Mouse (Mus musculus) Patski (cell line): ENCODE data around the gene Gas7. TPM values are rescaled to one million over a fixed set of nuclear protein-coding genes. Genes with fewer than 3 reads are reported as not detected.

Experiments used
- ATAC-seq: fragments of 100-300 bp; one replicate; pipeline ENCODE4 v1.8.0; 2021
- CTCF ChIA-PET: fragments of 350-600 bp; sonication (Branson Sonifier 250); formaldehyde crosslinking; loops from one replicate; lab custom pipeline; 2022; ENCODE audit warnings: inconsistent platforms; lab: Charles Lee
- POLR2A ChIA-PET: fragments of 350-600 bp; sonication (Branson Sonifier 250); formaldehyde crosslinking; loops from one replicate; lab custom pipeline; 2022; ENCODE audit warnings: antibody characterized with exemption, inconsistent platforms; lab: Charles Lee
- DNase-seq: peaks from one replicate; pipeline ENCODE4 v3.0.0-alpha.2; 2011; ENCODE audit warnings: low read depth, low spot score
- H3K27me3 ChIP-seq: fragments of 371-371 bp; one replicate; pipeline ENCODE4 v1.5.1; 2021
- CTCF ChIP-seq: fragments of 100-300 bp; IDR thresholded peaks from one replicate; pipeline ENCODE4 v1.5.1; 2021
- in situ Hi-C: fragments of 300-500 bp; cut with MboI; formaldehyde crosslinking; loops from 3 replicates; pipeline ENCODE4 v1.11.1; 2018; ENCODE audit warnings: low pct_unique_long_range_greater_than_20kb, mixed read lengths
- polyA plus RNA-seq: library from polyadenylated mRNA; unstranded; gene quantifications from one replicate; pipeline ENCODE4 v1.2.3, GENCODE M21; 2021

Gas7 gene
- polyA plus RNA-seq, 1 experiment from 2014 or later: 0.41 TPM

DNA sequence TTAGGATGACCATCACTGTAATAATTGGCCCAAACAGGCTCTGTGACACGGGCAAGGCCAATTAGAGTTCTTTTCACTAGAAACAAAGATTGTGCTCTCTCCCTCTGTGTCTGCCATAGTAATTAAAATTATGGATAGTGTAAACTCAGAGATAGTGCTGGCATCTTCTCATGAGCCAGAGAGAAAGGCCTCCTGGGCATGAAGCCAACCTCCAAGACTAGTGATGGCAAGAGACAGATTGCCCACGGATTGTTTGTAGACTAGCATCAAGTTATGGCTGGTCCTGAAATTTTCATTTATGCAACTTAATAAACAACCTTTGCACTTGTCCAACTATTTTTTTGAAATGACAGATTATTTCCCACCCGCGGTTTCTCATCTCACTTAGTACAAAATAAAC, 257.7 kb downstream of the Gas7 start:
- no peak for DNase-seq
- H3K27me3 ChIP-seq: peaks cover 32% of the 10 kb centered on the region
- in situ Hi-C loops: no loop called here
- ATAC-seq: no peak
- CTCF ChIA-PET: no interaction called here
- POLR2A ChIA-PET: no interaction called here
- no peak for TF ChIP-seq CTCF

GRCm38 (mm10) chr11:67715382-67715781, 260.1 kb downstream of the Gas7 start:
- CTCF ChIA-PET: interaction anchor here (0.8 to 1.3 kb wide), 2 partner anchors 14 to 15 kb away, joined by 3 to 4 read pairs; no protein-coding TSS in a partner anchor
- no peak for TF ChIP-seq CTCF
- ATAC-seq (no peak), DNase-seq (no peak)
- in situ Hi-C loops: no loop called here
- H3K27me3 ChIP-seq: peaks cover 29% of the 10 kb centered on the region
- POLR2A ChIA-PET: no interaction called here

DNA sequence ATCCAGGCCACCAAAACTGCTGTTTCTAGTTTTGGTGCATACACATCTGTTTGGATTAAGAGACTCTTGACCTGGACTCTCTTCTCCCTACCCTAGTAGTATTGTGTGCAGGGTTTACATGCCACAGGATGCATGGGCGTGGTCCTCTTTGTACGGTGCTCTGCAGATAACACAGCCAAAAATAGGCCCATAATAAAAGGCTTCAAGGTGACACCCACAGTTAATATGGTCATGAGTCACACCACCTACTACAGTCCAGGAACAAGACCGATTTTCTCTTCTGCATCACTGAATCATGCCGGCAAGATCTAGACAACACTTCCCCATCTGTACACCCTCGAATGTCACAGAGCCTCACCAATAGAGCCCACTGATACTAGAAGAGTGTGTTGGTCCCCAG, 266.2 kb downstream of the Gas7 start:
- in situ Hi-C loops: no loop called here
- ATAC-seq: no peak
- TF ChIP-seq CTCF: no peak
- peaks cover 18% of the 10 kb centered on the region for H3K27me3 ChIP-seq
- ChIA-PET POLR2A (no interaction called here), CTCF (no interaction called here)
- no peak for DNase-seq

DNA sequence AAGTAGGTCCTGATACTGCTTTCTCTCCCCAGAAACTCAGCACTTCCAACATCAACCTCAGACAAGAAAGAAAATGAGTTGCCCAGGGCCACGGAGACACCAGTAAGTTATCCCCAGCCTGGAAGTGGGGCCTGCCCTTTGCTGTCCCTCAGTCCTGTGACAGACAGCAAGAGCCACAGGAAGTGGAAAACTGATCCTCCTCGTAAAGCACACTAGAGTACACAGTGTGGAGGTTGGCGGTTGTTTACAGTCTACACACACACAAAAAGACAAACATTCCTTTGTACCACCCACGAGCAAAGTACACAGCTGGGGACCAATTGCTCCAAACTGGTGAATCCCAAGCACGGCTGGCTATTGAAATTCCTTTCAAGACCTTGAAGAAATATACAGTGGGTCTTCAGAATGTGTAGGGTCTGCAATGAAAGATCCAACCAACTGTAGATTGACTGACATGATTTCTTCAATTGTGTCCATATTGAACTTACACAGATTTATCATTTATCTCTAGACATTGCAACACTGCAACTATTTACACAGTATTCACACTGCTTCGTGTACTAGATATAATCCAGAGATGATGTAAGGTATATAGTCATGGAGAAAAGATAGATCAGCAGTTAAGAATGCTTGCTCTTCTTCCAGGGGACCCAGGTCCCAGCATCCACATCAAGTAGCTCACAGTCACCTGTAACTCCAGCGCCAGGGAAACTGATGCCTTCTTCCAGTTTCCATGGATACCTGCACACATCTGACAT, 267.3 kb downstream of the Gas7 start:
- TF ChIP-seq CTCF: no peak
- ChIA-PET CTCF (no interaction called here), POLR2A (no interaction called here)
- H3K27me3 ChIP-seq: peaks cover 17% of the 10 kb centered on the region
- ATAC-seq (no peak), DNase-seq (no peak)
- in situ Hi-C loops: no loop called here

DNA sequence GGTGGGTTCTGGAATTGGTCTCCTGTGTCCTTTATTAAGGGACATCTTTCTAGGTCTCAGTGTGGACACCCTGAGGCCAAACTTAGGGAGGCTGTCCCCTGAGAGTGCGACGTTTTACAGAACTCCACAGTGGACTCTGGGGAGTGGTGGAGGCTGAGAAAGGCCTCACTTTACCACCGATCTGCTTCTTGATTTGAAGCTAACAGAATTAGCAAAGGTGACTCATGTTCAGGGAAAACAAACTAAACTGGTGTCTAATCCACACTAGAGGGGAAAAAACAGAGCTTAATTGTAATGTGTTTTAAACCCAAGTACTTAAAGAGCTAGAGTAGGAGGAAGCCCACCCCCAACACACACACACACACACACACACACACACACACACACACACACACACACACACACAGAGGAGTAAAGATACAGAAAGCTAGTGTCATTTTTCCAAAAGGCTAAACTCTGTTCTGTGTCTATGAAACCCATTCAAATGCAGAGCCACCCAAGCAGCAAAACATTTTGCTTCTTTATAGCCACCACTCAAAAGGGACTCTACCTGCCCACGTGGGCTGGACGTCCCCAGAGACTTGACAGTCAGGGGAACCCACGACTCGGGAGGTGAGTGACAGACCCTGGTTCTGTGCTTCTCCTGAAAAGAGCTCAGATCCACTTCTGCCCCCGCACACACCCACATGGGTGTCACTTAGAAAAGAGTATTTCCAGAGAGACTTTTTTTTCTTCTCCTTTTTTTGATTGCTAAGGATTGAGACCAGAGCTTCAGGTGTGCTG, 268.2 kb downstream of the Gas7 start:
- CTCF ChIA-PET: no interaction called here
- POLR2A ChIA-PET: no interaction called here
- TF ChIP-seq CTCF: no peak
- DNase-seq (no peak), ATAC-seq (no peak)
- H3K27me3 ChIP-seq: peaks cover 16% of the 10 kb centered on the region
- in situ Hi-C loops: no loop called here

GRCm38 (mm10) chr11:67727095-67727494, 271.9 kb downstream of the Gas7 start:
- peaks cover 7% of the 10 kb centered on the region for H3K27me3 ChIP-seq
- ATAC-seq (no peak), DNase-seq (no peak)
- CTCF ChIA-PET: interaction anchor here (1.3 kb wide), 1 partner anchor 16 kb away, joined by 3 read pairs; no protein-coding TSS in a partner anchor
- POLR2A ChIA-PET: no interaction called here
- no peak for TF ChIP-seq CTCF
- in situ Hi-C loops: no loop called here

DNA sequence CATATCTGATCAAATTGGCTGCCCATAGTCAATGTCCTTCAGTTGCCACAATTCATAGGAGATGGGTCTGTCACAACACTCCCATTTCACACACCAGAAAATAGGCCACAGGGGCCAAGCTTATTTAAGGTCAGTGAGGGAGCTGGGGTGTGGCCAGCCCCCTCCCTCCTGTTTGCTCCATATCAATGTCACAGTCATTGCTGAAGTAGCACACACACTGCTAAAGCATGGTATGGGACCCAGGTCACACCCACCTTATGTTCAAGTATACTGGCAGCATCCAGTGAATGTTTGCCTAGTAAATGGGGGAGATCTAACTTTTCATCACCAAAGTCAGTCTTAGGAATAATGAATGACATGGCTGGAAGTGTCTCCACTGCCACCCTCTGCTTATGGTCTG, 273.5 kb downstream of the Gas7 start:
- in situ Hi-C loops: no loop called here
- DNase-seq (no peak), ATAC-seq (no peak)
- POLR2A ChIA-PET: no interaction called here
- CTCF ChIA-PET: interaction anchor here (1.3 kb wide), 1 partner anchor 15 kb away, joined by 3 read pairs; no protein-coding TSS in a partner anchor
- H3K27me3 ChIP-seq: peaks cover 12% of the 10 kb centered on the region
- TF ChIP-seq CTCF: no peak

DNA sequence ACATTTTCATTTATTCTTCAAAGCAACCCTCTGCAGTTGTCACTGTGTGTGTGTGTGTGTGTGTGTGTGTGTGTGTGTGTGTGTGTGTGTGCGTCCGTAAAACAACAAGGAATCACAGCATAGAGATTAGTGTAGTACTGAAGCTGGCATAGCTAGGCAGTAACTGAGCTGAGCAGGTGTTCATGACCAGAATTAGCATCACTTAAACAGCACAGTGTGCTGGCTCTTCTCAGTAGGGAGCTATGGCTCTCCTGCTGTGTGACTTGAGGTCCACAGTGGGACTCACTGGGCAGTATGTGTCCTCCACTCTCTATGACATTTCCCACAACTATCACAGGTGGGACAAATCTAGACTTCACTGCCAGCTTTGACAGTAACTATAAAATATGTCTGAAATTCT, 275.8 kb downstream of the Gas7 start:
- POLR2A ChIA-PET: no interaction called here
- TF ChIP-seq CTCF: no peak
- ATAC-seq (no peak), DNase-seq (no peak)
- in situ Hi-C loops: no loop called here
- CTCF ChIA-PET: interaction anchor here (1.9 kb wide), 1 partner anchor 16 kb away, joined by 4 read pairs; no protein-coding TSS in a partner anchor
- peaks cover 21% of the 10 kb centered on the region for H3K27me3 ChIP-seq

GRCm38 (mm10) chr11:67733726-67734125, 278.5 kb downstream of the Gas7 start:
- DNase-seq: no peak
- no peak for ATAC-seq
- CTCF ChIA-PET: no interaction called here
- POLR2A ChIA-PET: no interaction called here
- peaks cover 14% of the 10 kb centered on the region for H3K27me3 ChIP-seq
- TF ChIP-seq CTCF: no peak
- in situ Hi-C loops: no loop called here

GRCm38 (mm10) chr11:67734597-67734996, 279.4 kb downstream of the Gas7 start:
- DNase-seq: no peak
- ChIA-PET CTCF (no interaction called here), POLR2A (no interaction called here)
- no peak for ATAC-seq
- no peak for TF ChIP-seq CTCF
- in situ Hi-C loops: no loop called here
- H3K27me3 ChIP-seq: peaks cover 14% of the 10 kb centered on the region

DNA sequence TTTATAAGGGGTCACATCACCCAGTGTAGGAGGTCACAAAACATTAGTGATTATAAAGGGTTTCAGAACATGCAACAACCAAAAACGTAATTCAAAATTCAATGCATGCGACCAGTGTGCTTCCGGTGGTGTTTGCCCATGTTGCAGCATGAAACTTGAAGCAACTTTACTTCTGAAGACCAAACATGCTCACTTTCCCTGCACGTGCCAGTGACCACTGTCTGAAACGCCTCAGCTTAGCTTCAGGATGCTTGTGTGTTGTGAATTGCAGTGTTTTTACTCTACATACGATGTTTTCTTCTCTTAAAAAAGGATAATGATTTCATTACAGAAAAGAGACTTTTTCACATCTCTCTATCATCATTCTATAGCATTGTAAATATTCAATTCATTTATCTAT, 283.1 kb downstream of the Gas7 start:
- POLR2A ChIA-PET: no interaction called here
- no peak for TF ChIP-seq CTCF
- CTCF ChIA-PET: no interaction called here

More for the DNA sequence above, 283.1 kb downstream of the Gas7 start:
- H3K27me3 ChIP-seq: peaks cover 9% of the 10 kb centered on the region
- in situ Hi-C loops: no loop called here
- no peak for DNase-seq
- no peak for ATAC-seq

Other genes starting within 250 kb of the Gas7 start
- not detected for gene Myh4, start 217.4 kb upstream of the Gas7 start, polyA plus RNA-seq
- not detected for gene Myh8, start 178.3 kb upstream of the Gas7 start, polyA plus RNA-seq
- gene Myh13, start 133.8 kb upstream of the Gas7 start, polyA plus RNA-seq: not detected
- gene Rcvrn, start 239.9 kb downstream of the Gas7 start, polyA plus RNA-seq: not detected